Mouse (Mus musculus) liver, adult 2 months (tissue): ENCODE measurements around the gene Frmd7.

Experiments
- CTCF ChIP-seq: fragments of 200-500 bp; IDR thresholded peaks from 2 replicates; pipeline ENCODE4 v1.5.1; 2011; ENCODE audit warnings: low read depth, low read length, control low read depth
- POLR2A ChIP-seq: fragments of 200-500 bp; IDR thresholded peaks from 2 replicates; pipeline ENCODE4 v1.6.1; 2011; ENCODE audit warnings: low read length, control low read depth; ENCODE audit not compliant: insufficient read depth; ENCODE audit errors: extremely low read depth

DNA sequence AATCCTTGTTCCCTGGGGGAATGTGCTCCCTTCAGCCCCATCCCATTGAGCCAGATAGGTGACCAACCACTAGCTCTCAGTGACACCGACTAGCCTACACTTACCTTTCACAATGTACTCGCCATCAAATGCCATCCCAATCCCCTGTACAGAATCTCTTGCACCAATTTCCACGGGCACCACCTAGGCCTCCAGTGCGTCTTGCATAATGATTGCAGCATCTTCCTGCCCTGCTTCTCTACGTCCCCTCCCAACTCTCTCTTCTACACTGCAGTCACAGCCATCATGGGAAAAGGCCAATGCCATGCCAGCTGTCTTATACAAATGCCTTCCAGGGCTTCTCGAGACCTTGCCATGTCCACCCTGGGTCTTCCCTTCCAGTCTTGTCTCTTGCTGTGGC, 47.4 kb upstream of the Frmd7 start:
- TF ChIP-seq POLR2A (no peak), CTCF (no peak)
